Mouse (Mus musculus): ENCODE data around the gene Htra2.

Gene Htra2

GRCm38 (mm10) chr6:83004872-83005271 is 50.2 kb downstream of the Htra2 start:
- peak; percentile 17 for DNase-seq (ENCODE audit: low spot score)

GRCm38 (mm10) chr6:83004309-83004708 is 50.8 kb downstream of the Htra2 start:
- no peak for DNase-seq (ENCODE audit: low spot score)

- no peak for DNase-seq (ENCODE audit: low spot score)
Observed at GRCm38 (mm10) chr6:83003850-83004249, 51.2 kb downstream of the Htra2 start.

- no peak for DNase-seq (ENCODE audit: low spot score)
Observed at GRCm38 (mm10) chr6:83003082-83003481, 52.0 kb downstream of the Htra2 start.
